Mouse (Mus musculus): ENCODE measurements around the gene Lrrc74a. TPM values are rescaled to one million over a fixed set of nuclear protein-coding genes. Genes with fewer than 3 reads are reported as not detected.
A peak's percentile ranks its signal among the peaks of the same experiment; 100 is the strongest.

Gene Lrrc74a
- polyA plus RNA-seq, 1 experiment from 2014 or later: not detected

DNA sequence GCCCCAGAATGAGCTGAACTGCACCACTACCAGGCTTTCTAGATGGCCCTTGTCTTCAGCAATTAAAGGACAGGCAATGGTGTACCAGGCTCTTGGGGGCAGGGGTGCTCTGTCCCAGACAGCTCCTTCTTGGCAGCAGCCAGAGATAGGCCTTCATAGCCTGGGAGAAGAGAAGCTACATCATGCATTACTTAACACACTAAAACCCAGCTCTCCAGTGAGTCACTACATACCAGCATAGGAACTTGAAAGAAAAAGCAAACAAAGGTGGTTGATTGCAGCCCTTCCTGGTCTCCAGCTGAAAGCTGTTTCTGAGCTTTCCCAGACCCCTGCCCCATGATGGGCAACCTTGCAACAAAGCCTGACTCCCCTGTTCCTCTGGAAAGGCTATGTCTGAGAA lies 35.6 kb upstream of the Lrrc74a start:
- peak; percentile 31; the same call in 1 of the 2 replicates for ATAC-seq (ENCODE audit: insufficient read depth, low FRiP score, low read depth)
- no peaks in the 10 kb centered on the region for H3K36me3 ChIP-seq
- H3K4me2 ChIP-seq: no peak overlapping the region
- no peak overlapping the region for H3K27ac ChIP-seq
- H3K27me3 ChIP-seq (replicated peaks): no peaks in the 10 kb centered on the region
- no peak overlapping the region for H3K9ac ChIP-seq
- H3K4me1 ChIP-seq: no peaks in the 10 kb centered on the region
- no peak overlapping the region for H3K4me3 ChIP-seq (replicated peaks)
- H3K9me3 ChIP-seq: no peaks in the 10 kb centered on the region

DNA sequence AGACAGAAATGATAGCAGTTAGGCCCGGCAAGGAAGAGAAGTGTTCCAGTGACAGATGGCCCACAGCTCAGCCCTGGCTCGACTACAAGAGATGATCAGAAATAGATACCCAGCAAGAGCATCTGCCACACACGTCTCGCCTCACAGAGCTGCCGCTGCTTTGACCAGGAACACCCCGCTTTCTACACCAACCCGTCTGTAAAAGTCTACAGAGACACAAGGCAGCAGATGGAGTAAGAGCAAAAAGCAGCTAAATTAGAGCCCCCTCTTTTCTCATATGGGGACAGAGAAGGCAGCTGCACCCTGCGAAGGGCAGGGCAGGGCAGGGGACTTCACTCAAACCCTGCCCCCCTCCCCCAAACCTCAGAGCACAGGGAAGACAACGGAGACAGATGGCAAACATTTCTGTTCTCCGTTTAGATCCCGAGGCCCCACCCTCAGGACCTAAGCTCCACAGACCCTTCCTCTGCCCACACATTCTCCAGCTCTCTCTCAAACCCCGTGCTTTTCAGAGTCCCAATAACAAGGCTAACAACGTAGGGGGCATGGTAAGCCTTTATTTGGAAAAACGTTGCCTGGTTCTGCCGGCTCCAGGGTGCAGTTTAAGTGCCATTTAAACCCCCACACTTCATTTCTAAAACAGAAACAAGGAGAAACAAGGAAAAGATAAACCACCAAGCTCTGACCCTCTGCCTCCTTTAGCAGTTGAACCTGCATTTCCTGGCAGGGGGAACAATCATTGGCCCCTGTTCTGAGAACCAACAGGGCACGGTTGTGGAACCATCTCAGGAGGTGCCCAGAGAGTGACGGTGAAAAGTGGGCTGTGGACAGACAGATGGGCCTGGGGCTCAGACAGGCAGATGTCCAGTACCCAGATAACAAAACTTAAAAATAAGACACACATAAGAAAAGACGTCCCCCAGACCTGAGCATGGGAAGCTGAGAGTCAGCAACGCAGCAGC lies 33.9 kb upstream of the Lrrc74a start:
- Histone ChIP-seq H3K4me2 (no peak overlapping the region), H3K9me3 (no peaks in the 10 kb centered on the region), H3K4me1 (no peaks in the 10 kb centered on the region), H3K4me3 (replicated peaks) (no peak overlapping the region), H3K36me3 (no peaks in the 10 kb centered on the region), H3K27ac (no peak overlapping the region), H3K27me3 (replicated peaks) (no peaks in the 10 kb centered on the region), H3K9ac (no peak overlapping the region)
- 27% methylated on average over 19 of the region's 19 CpGs for WGBS
- no peak for ATAC-seq (ENCODE audit: insufficient read depth, low FRiP score, low read depth)

DNA sequence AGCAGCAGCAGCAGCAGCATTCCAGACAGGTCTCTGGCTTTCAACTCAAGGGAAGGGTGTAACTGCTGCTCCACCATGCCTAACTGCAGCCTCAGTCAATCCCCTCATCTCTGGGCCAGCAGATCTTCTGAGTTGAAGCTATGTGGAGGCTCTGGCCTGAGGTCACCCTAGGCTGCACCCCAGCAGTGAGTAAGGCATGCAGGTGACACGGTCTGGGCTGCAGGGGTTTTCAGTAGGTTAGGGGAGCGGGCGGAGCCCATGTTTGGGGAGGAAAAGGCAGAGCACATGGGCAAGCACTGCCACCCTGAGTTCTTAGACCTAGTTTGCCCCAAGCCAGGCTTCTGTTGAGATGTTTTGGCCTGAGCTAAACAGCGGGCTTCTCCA lies 33.2 kb upstream of the Lrrc74a start:
- Histone ChIP-seq H3K9ac (no peak overlapping the region), H3K36me3 (no peaks in the 10 kb centered on the region), H3K9me3 (no peaks in the 10 kb centered on the region), H3K27me3 (replicated peaks) (no peaks in the 10 kb centered on the region), H3K27ac (no peak overlapping the region), H3K4me3 (replicated peaks) (no peak overlapping the region), H3K4me2 (no peak overlapping the region), H3K4me1 (no peaks in the 10 kb centered on the region)
- no peak for ATAC-seq (ENCODE audit: insufficient read depth, low FRiP score, low read depth)
- WGBS: 74% methylated on average over 4 of the region's 4 CpGs

DNA sequence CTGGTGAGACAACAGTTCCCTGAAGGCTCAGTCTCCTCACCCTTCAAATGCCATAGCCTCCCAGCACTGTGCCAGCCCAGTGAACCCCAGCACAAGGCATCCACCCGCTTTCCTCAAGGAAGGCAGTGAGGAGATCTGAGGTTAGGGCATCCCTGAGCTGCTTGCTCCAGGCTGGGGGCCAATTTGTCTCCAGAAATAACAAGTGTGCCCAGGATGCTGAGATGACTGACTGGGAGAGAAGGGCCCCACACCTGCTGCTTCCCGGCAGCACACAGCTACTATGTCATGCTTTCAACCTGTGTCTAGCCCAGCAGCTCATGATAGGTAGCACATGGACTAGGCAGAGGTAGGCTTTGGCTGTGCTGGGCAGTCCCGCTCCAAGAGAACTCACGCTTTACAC lies 32.7 kb upstream of the Lrrc74a start:
- Histone ChIP-seq H3K36me3 (no peaks in the 10 kb centered on the region), H3K4me1 (no peaks in the 10 kb centered on the region), H3K4me3 (replicated peaks) (no peak overlapping the region), H3K4me2 (no peak overlapping the region), H3K9me3 (no peaks in the 10 kb centered on the region), H3K9ac (no peak overlapping the region), H3K27me3 (replicated peaks) (no peaks in the 10 kb centered on the region), H3K27ac (no peak overlapping the region)
- no peak for ATAC-seq (ENCODE audit: insufficient read depth, low FRiP score, low read depth)
- 84% methylated on average over 4 of the region's 4 CpGs for WGBS

- H3K9me3 ChIP-seq: no peaks in the 10 kb centered on the region
- H3K27ac ChIP-seq: no peak overlapping the region
- WGBS: 90% methylated on average over 3 of the region's 3 CpGs
- H3K9ac ChIP-seq: no peak overlapping the region
- H3K4me2 ChIP-seq: no peak overlapping the region
- no peaks in the 10 kb centered on the region for H3K36me3 ChIP-seq
- no peak for ATAC-seq (ENCODE audit: insufficient read depth, low FRiP score, low read depth)
- H3K27me3 ChIP-seq (replicated peaks): no peaks in the 10 kb centered on the region
- no peaks in the 10 kb centered on the region for H3K4me1 ChIP-seq
- H3K4me3 ChIP-seq (replicated peaks): no peak overlapping the region
Observed at GRCm38 (mm10) chr12:86702690-86703089, 31.5 kb upstream of the Lrrc74a start.

DNA sequence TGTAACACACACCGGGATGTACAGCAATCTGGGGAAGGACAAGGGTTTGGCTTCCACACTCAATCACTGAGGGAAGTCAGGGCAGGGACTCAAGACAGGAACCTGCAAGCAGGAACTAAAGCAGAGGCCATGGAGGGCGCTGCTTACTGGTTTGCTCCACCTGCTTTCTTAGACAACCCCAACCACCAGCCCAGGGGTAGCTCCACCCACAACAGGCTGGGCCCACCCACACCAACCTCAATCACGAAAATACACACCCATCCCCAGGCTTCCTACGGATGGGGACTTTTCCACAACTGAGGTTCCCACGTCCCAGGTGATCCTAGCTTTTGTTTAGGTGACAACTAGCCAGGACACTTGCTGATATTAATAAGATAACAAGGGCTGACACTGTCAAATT lies 28.3 kb upstream of the Lrrc74a start:
- Histone ChIP-seq H3K4me3 (replicated peaks) (no peak overlapping the region), H3K9me3 (no peaks in the 10 kb centered on the region), H3K4me1 (no peaks in the 10 kb centered on the region), H3K27ac (no peak overlapping the region), H3K36me3 (no peaks in the 10 kb centered on the region), H3K9ac (no peak overlapping the region), H3K27me3 (replicated peaks) (no peaks in the 10 kb centered on the region), H3K4me2 (no peak overlapping the region)
- no peak for ATAC-seq (ENCODE audit: insufficient read depth, low FRiP score, low read depth)
- WGBS: 78% methylated on average over 5 of the region's 5 CpGs

GRCm38 (mm10) chr12:86714026-86714425 lies 20.1 kb upstream of the Lrrc74a start:
- H3K4me2 ChIP-seq: no peak overlapping the region
- no peak overlapping the region for H3K4me3 ChIP-seq (replicated peaks)
- 55% methylated on average over 5 of the region's 5 CpGs for WGBS
- no peaks in the 10 kb centered on the region for H3K4me1 ChIP-seq
- no peaks in the 10 kb centered on the region for H3K27me3 ChIP-seq (replicated peaks)
- ATAC-seq (ENCODE audit: insufficient read depth, low FRiP score, low read depth): no peak
- no peaks in the 10 kb centered on the region for H3K9me3 ChIP-seq
- no peak overlapping the region for H3K27ac ChIP-seq
- no peaks in the 10 kb centered on the region for H3K36me3 ChIP-seq
- H3K9ac ChIP-seq: no peak overlapping the region

GRCm38 (mm10) chr12:86715401-86715800 lies 18.8 kb upstream of the Lrrc74a start:
- no peaks in the 10 kb centered on the region for H3K36me3 ChIP-seq
- no peak overlapping the region for H3K9ac ChIP-seq
- no peak overlapping the region for H3K4me3 ChIP-seq (replicated peaks)
- no peaks in the 10 kb centered on the region for H3K27me3 ChIP-seq (replicated peaks)
- no peaks in the 10 kb centered on the region for H3K9me3 ChIP-seq
- no peak for ATAC-seq (ENCODE audit: insufficient read depth, low FRiP score, low read depth)
- no peak overlapping the region for H3K4me2 ChIP-seq
- H3K27ac ChIP-seq: no peak overlapping the region
- H3K4me1 ChIP-seq: no peaks in the 10 kb centered on the region
- WGBS: 56% methylated on average over 5 of the region's 5 CpGs

DNA sequence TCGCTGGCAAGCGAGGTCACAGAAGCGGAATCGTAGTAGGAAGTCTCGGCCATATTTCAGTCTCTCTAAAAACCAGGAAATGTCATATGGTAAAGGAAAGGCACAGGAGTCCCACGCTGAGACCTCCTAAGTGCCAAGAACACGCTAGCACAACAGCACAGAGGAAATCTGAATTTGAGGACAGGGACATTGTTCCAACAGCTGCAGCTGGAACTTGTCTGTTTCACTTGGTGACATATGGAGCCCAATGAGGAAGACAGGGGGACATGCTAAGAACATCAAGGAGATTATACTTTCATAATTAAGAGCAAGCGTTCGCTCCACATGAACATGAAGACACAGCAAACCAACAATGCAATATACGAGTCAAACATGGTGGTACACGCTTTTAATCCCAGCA lies 17.2 kb upstream of the Lrrc74a start:
- Histone ChIP-seq H3K27ac (no peak overlapping the region), H3K9ac (no peak overlapping the region), H3K4me2 (no peak overlapping the region), H3K4me1 (no peaks in the 10 kb centered on the region), H3K9me3 (no peaks in the 10 kb centered on the region), H3K36me3 (no peaks in the 10 kb centered on the region), H3K27me3 (replicated peaks) (no peaks in the 10 kb centered on the region), H3K4me3 (replicated peaks) (no peak overlapping the region)
- no peak for ATAC-seq (ENCODE audit: insufficient read depth, low FRiP score, low read depth)
- WGBS: 87% methylated on average over 11 of the region's 11 CpGs

GRCm38 (mm10) chr12:86719961-86720639 lies 14.1 kb upstream of the Lrrc74a start:
- Histone ChIP-seq H3K27ac (no peak overlapping the region), H3K4me1 (no peaks in the 10 kb centered on the region), H3K4me2 (no peak overlapping the region), H3K27me3 (replicated peaks) (no peaks in the 10 kb centered on the region), H3K4me3 (replicated peaks) (no peak overlapping the region), H3K9ac (no peak overlapping the region), H3K9me3 (no peaks in the 10 kb centered on the region), H3K36me3 (no peaks in the 10 kb centered on the region)
- no peak for ATAC-seq (ENCODE audit: insufficient read depth, low FRiP score, low read depth)
- 85% methylated on average over 18 of the region's 18 CpGs for WGBS

GRCm38 (mm10) chr12:86721453-86721852 lies 12.7 kb upstream of the Lrrc74a start:
- Histone ChIP-seq H3K27ac (no peak overlapping the region), H3K27me3 (replicated peaks) (no peaks in the 10 kb centered on the region), H3K4me2 (no peak overlapping the region), H3K9ac (no peak overlapping the region), H3K4me1 (no peaks in the 10 kb centered on the region), H3K36me3 (no peaks in the 10 kb centered on the region), H3K4me3 (replicated peaks) (no peak overlapping the region), H3K9me3 (no peaks in the 10 kb centered on the region)
- WGBS: 79% methylated on average over 5 of the region's 5 CpGs
- ATAC-seq (ENCODE audit: insufficient read depth, low FRiP score, low read depth): no peak

DNA sequence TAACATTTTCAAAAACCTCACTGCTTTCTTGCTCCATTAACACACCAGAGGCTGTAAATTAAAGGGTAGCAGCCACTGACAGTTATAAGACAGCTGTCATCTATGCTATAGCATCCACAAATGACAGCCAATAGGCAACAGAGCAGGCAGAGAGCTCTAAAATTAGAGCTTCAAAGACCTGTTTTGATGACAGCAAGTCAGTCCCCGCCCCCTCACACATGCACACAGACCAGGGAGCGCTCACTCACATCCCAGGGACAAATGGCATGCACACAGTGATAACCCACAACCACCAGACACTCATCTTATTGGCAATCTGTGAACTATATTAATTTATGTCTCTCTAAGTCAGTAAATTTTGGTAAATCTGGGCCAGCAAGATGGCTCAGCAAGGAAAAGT lies 9.9 kb upstream of the Lrrc74a start:
- WGBS: 88% methylated on average over 2 of the region's 2 CpGs
- no peak overlapping the region for H3K4me2 ChIP-seq

More for the DNA sequence above, 9.9 kb upstream of the Lrrc74a start:
- H3K36me3 ChIP-seq: no peaks in the 10 kb centered on the region
- no peak for ATAC-seq (ENCODE audit: insufficient read depth, low FRiP score, low read depth)
- no peaks in the 10 kb centered on the region for H3K9me3 ChIP-seq
- H3K27ac ChIP-seq: no peak overlapping the region
- no peak overlapping the region for H3K4me3 ChIP-seq (replicated peaks)
- H3K4me1 ChIP-seq: no peaks in the 10 kb centered on the region
- H3K9ac ChIP-seq: no peak overlapping the region
- no peaks in the 10 kb centered on the region for H3K27me3 ChIP-seq (replicated peaks)

Data from stomach, embryonic 15.5 days (tissue).